In genomic region chr8:120534504-120535368, GRCm38 (mm10) we compare ENCODE assay signal across 8 mouse cellular contexts. TPM values are rescaled to one million over a fixed set of nuclear protein-coding genes. Genes with fewer than 3 reads are reported as not detected.
DNase-seq lines count a peak whose midpoint lies in the region; ATAC-seq lines count a peak whose summit lies in the region.

No protein-coding gene starts in this region.

- H3K4me2 ChIP-seq in heart, embryonic 16.5 days (ENCODE audit: low read depth, low read length) = no peak overlapping the region
- H3K4me2 ChIP-seq in neural tube, embryonic 15.5 days = peak overlapping the region; percentile 97

- no peaks in the 10 kb centered on the region for H3K27me3 ChIP-seq in heart, embryonic 16.5 days (ENCODE audit: control insufficient read depth, insufficient read depth, low read length)
- H3K27me3 ChIP-seq in neural tube, embryonic 15.5 days (replicated peaks) = no peaks in the 10 kb centered on the region

- WGBS in heart, embryonic 16.5 days = 28% methylated on average over 14 of the region's 14 CpGs
- 10% methylated on average over 14 of the region's 14 CpGs for WGBS in neural tube, embryonic 15.5 days

- 0 out of 2 replicates have a peak overlapping the region, but pooled peaks have one; percentile 16 for H3K9ac ChIP-seq in heart, embryonic 16.5 days (ENCODE audit: low read length)
- no peak overlapping the region for H3K9ac ChIP-seq in neural tube, embryonic 15.5 days (replicated peaks)

- no peak overlapping the region for H3K27ac ChIP-seq in heart, embryonic 16.5 days (ENCODE audit: low read length)
- H3K27ac ChIP-seq in neural tube, embryonic 15.5 days (replicated peaks) = peak overlapping the region; percentile 51; the same call in 1 of the 2 replicates

- H3K9me3 ChIP-seq in heart, embryonic 16.5 days (replicated peaks; ENCODE audit: control insufficient read depth, low read length) = no peaks in the 10 kb centered on the region
- no peaks in the 10 kb centered on the region for H3K9me3 ChIP-seq in neural tube, embryonic 15.5 days (replicated peaks)

- no peaks in the 10 kb centered on the region for H3K36me3 ChIP-seq in heart, embryonic 16.5 days (ENCODE audit: control insufficient read depth, insufficient read depth)
- H3K36me3 ChIP-seq in neural tube, embryonic 15.5 days = no peaks in the 10 kb centered on the region

- DNase-seq in c-Kit-negative CD71-positive TER-119-positive erythroid progenitor cells, embryonic 14.5 days (ENCODE audit: low read depth, low spot score) = peak; percentile 72
- DNase-seq in kidney, postnatal 25 days = peak; percentile 87 to 91
- DNase-seq in lung, adult 18-20 months = peak; percentile 84 to 90
- peak; percentile 83 for DNase-seq in testis, postnatal 10 days (ENCODE audit: low spot score)

- peaks cover 63% of the 10 kb centered on the region for H3K4me1 ChIP-seq in heart, embryonic 16.5 days (ENCODE audit: control insufficient read depth, insufficient read depth, low read length)
- peaks cover 84% of the 10 kb centered on the region for H3K4me1 ChIP-seq in neural tube, embryonic 15.5 days

- H3K4me3 ChIP-seq in heart, embryonic 16.5 days (ENCODE audit: low read length) = no peak overlapping the region
- no peak overlapping the region for H3K4me3 ChIP-seq in neural tube, embryonic 15.5 days (replicated peaks)

- ATAC-seq in CD4-positive, CD25-positive, alpha-beta regulatory T cell, adult 4 months = peak; percentile 18
- ATAC-seq in erythroid progenitor cell, adult 5-6 weeks (replicated peaks; ENCODE audit: low FRiP score, poor library complexity, severe bottlenecking) = peak; percentile 56
- no peak for ATAC-seq in heart, embryonic 16.5 days (replicated peaks; ENCODE audit: extremely low read depth, insufficient read depth, low FRiP score)
- ATAC-seq in neural tube, embryonic 15.5 days (ENCODE audit: low FRiP score) = peak; percentile 48

RNA-seq across cellular contexts. Expression of gene Gins2, which starts 54.4 kb away (rescaled TPM):
- polyA plus RNA-seq in CD4-positive, CD25-positive, alpha-beta regulatory T cell, adult 4 months (2017; shearing (Covaris generic)) = 10 to 100 TPM; 14.6 to 20.6 TPM
- total RNA-seq in erythroid progenitor cell, adult 5-6 weeks (2015; ENCODE audit: low replicate concordance) = 5.8 and 31.4 TPM in 2 replicates
- total RNA-seq in erythroid progenitor cell, adult 5-6 weeks (2017; ENCODE audit: low replicate concordance) = 11.9 and 21.3 TPM in 2 replicates
- 51.0 and 51.1 TPM in 2 replicates for polyA plus RNA-seq in heart, embryonic 16.5 days (2015; fragmentation: Nextera tagmentation; extraction: Ambion mirVana)
- 15.9 and 38.9 TPM in 2 replicates for polyA plus RNA-seq in neural tube, embryonic 15.5 days (2015; fragmentation: Nextera tagmentation; extraction: Ambion mirVana)
